Mouse (Mus musculus): ENCODE data around the gene Ube4b.
"Not testable (repeated sequence)": the region's sequence is repeated elsewhere in the genome, so short reads cannot be mapped to it uniquely, and the experiment has no call there.

The Ube4b gene

GRCm38 (mm10) chr4:149431887-149432286 is 5.3 kb upstream of the Ube4b start:
- DNase-seq (ENCODE audit: low read depth) = not testable (repeated sequence)

- DNase-seq (ENCODE audit: low read depth) = no peak
These were observed 3.0 kb upstream of the Ube4b start for GRCm38 (mm10) chr4:149429592-149429991.

GRCm38 (mm10) chr4:149425801-149426292 is 702 bp downstream of the Ube4b start:
- peak; percentile 59 for DNase-seq (ENCODE audit: low read depth)

GRCm38 (mm10) chr4:149424755-149425154 is 1.8 kb downstream of the Ube4b start:
- peak; percentile 30 for DNase-seq (ENCODE audit: low read depth)

- no peak for DNase-seq (ENCODE audit: low read depth)
These were observed 8.6 kb downstream of the Ube4b start for GRCm38 (mm10) chr4:149417854-149418365.

GRCm38 (mm10) chr4:149416986-149417385 is 9.6 kb downstream of the Ube4b start:
- no peak for DNase-seq (ENCODE audit: low read depth)

GRCm38 (mm10) chr4:149416417-149416816 is 10.1 kb downstream of the Ube4b start:
- DNase-seq (ENCODE audit: low read depth) = no peak

GRCm38 (mm10) chr4:149415651-149416169 is 10.8 kb downstream of the Ube4b start:
- peak; percentile 48 for DNase-seq (ENCODE audit: low read depth)

GRCm38 (mm10) chr4:149414259-149414658 is 12.3 kb downstream of the Ube4b start:
- DNase-seq (ENCODE audit: low read depth) = peak; percentile 58

GRCm38 (mm10) chr4:149409759-149410158 is 16.8 kb downstream of the Ube4b start:
- no peak for DNase-seq (ENCODE audit: low read depth)

- DNase-seq (ENCODE audit: low read depth) = no peak
These were observed 18.2 kb downstream of the Ube4b start for GRCm38 (mm10) chr4:149408331-149408730.

GRCm38 (mm10) chr4:149407461-149407860 is 19.1 kb downstream of the Ube4b start:
- DNase-seq (ENCODE audit: low read depth) = no peak

- DNase-seq (ENCODE audit: low read depth) = no peak
These were observed 20.7 kb downstream of the Ube4b start for GRCm38 (mm10) chr4:149405713-149406443.

GRCm38 (mm10) chr4:149404640-149405465 is 21.7 kb downstream of the Ube4b start:
- DNase-seq (ENCODE audit: low read depth) = no peak

GRCm38 (mm10) chr4:149403037-149403436 is 23.5 kb downstream of the Ube4b start:
- no peak for DNase-seq (ENCODE audit: low read depth)

- DNase-seq (ENCODE audit: low read depth) = no peak
These were observed 25.0 kb downstream of the Ube4b start for GRCm38 (mm10) chr4:149401591-149401982.

GRCm38 (mm10) chr4:149400878-149401590 is 25.5 kb downstream of the Ube4b start:
- DNase-seq (ENCODE audit: low read depth) = no peak

GRCm38 (mm10) chr4:149399331-149399910 is 27.1 kb downstream of the Ube4b start:
- DNase-seq (ENCODE audit: low read depth) = no peak

GRCm38 (mm10) chr4:149398181-149398735 is 28.3 kb downstream of the Ube4b start:
- DNase-seq (ENCODE audit: low read depth) = no peak

- no peak for DNase-seq (ENCODE audit: low read depth)
These were observed 29.9 kb downstream of the Ube4b start for GRCm38 (mm10) chr4:149396433-149397306.

All from 416B (cell line).